Mouse (Mus musculus): Measurements from ENCODE around the gene G6pc. TPM values are rescaled to one million over a fixed set of nuclear protein-coding genes. Genes with fewer than 3 reads are reported as not detected.

Gene G6pc
- total and polyA plus RNA-seq, 2 experiments from 2014 or later, result not detected

- no peak overlapping the region for H3K4me2 ChIP-seq (ENCODE audit: low read depth)
- H3K9ac ChIP-seq, result no peak overlapping the region
- no peak for DNase-seq
- ATAC-seq, result no peak
- WGBS, result 24% methylated on average over 3 of the region's 3 CpGs
- no peaks in the 10 kb centered on the region for H3K36me3 ChIP-seq (ENCODE audit: insufficient read depth)
- no peaks in the 10 kb centered on the region for H3K9me3 ChIP-seq (ENCODE audit: low read length)
- no peak overlapping the region for H3K27ac ChIP-seq (ENCODE audit: low read depth, low read length)
- peak; percentile 23; the same call in 1 of the 2 replicates for TF ChIP-seq CTCF (IDR thresholded peaks at IDR 0.05; ENCODE audit: low read depth)
- H3K4me1 ChIP-seq (ENCODE audit: insufficient read depth), result peaks cover 4% of the 10 kb centered on the region
- H3K4me3 ChIP-seq (ENCODE audit: low read depth, low read length), result no peak overlapping the region
- H3K27me3 ChIP-seq (ENCODE audit: insufficient read depth, low read length), result no peaks in the 10 kb centered on the region
Measured at GRCm38 (mm10) chr11:101419610-101420009, 52.2 kb downstream of the G6pc start.

- Histone ChIP-seq H3K27ac (ENCODE audit: low read depth, low read length) (no peak overlapping the region), H3K4me3 (ENCODE audit: low read depth, low read length) (no peak overlapping the region), H3K9me3 (ENCODE audit: low read length) (no peaks in the 10 kb centered on the region), H3K27me3 (ENCODE audit: insufficient read depth, low read length) (no peaks in the 10 kb centered on the region), H3K36me3 (ENCODE audit: insufficient read depth) (no peaks in the 10 kb centered on the region), H3K9ac (no peak overlapping the region), H3K4me2 (ENCODE audit: low read depth) (no peak overlapping the region), H3K4me1 (ENCODE audit: insufficient read depth) (peaks cover 4% of the 10 kb centered on the region)
- WGBS, result 90% methylated on average over 5 of the region's 5 CpGs
- no peak for TF ChIP-seq CTCF (IDR thresholded peaks at IDR 0.05; ENCODE audit: low read depth)
- no peak for DNase-seq
- ATAC-seq, result no peak
Measured at GRCm38 (mm10) chr11:101420148-101420547, 52.8 kb downstream of the G6pc start.

GRCm38 (mm10) chr11:101424105-101424851 is 56.9 kb downstream of the G6pc start, which contains the start of gene Gm27029:
Gene Gm27029 (minus strand): TSS chr11:101424796.
- Histone ChIP-seq H3K27me3 (ENCODE audit: insufficient read depth, low read length) (no peaks in the 10 kb centered on the region), H3K4me1 (ENCODE audit: insufficient read depth) (peaks cover 13% of the 10 kb centered on the region), H3K4me3 (ENCODE audit: low read depth, low read length) (peak within 1 kb of the TSS; percentile 74), H3K4me2 (ENCODE audit: low read depth) (peak within 1 kb of the TSS; percentile 76), H3K27ac (ENCODE audit: low read depth, low read length) (peak within 1 kb of the TSS; percentile 75), H3K9me3 (ENCODE audit: low read length) (no peaks in the 10 kb centered on the region), H3K36me3 (ENCODE audit: insufficient read depth) (peaks cover 2% of the 10 kb centered on the region; the same call in 1 of the 2 replicates), H3K9ac (peak within 1 kb of the TSS; percentile 75)
- 7% methylated on average over 23 of the region's 23 CpGs for WGBS
- ATAC-seq (no peak; the same call in 1 of the 2 replicates), DNase-seq (no peak)
- no peak for TF ChIP-seq CTCF (IDR thresholded peaks at IDR 0.05; ENCODE audit: low read depth)

GRCm38 (mm10) chr11:101424925-101425813 is 57.8 kb downstream of the G6pc start, which contains the start of the genes Rundc1 and Ptges3l:
Gene Rundc1 (plus strand): TSS chr11:101425085.
Gene Ptges3l (minus strand): TSS chr11:101425333.
- H3K27ac ChIP-seq (ENCODE audit: low read depth, low read length), result peak within 1 kb of the TSS; percentile 75
- H3K4me2 ChIP-seq (ENCODE audit: low read depth), result peak within 1 kb of the TSS; percentile 76
- no peaks in the 10 kb centered on the region for H3K9me3 ChIP-seq (ENCODE audit: low read length)
- H3K4me1 ChIP-seq (ENCODE audit: insufficient read depth), result peaks cover 13% of the 10 kb centered on the region
- peak; percentile 70 for TF ChIP-seq CTCF (IDR thresholded peaks at IDR 0.05; ENCODE audit: low read depth)
- DNase-seq (peak; percentile 98), ATAC-seq (peak; percentile 97)
- peak within 1 kb of the TSS; percentile 74 for H3K4me3 ChIP-seq (ENCODE audit: low read depth, low read length)
- peaks cover 9% of the 10 kb centered on the region for H3K36me3 ChIP-seq (ENCODE audit: insufficient read depth)
- WGBS, result 1% methylated on average over 77 of the region's 81 CpGs
- no peaks in the 10 kb centered on the region for H3K27me3 ChIP-seq (ENCODE audit: insufficient read depth, low read length)
- peak within 1 kb of the TSS; percentile 75 for H3K9ac ChIP-seq

- H3K4me3 ChIP-seq (ENCODE audit: low read depth, low read length), result peak overlapping the region; percentile 74
- H3K4me1 ChIP-seq (ENCODE audit: insufficient read depth), result peaks cover 13% of the 10 kb centered on the region
- H3K9me3 ChIP-seq (ENCODE audit: low read length), result no peaks in the 10 kb centered on the region
- no peak overlapping the region for H3K27ac ChIP-seq (ENCODE audit: low read depth, low read length)
- no peak for ATAC-seq
- TF ChIP-seq CTCF (IDR thresholded peaks at IDR 0.05; ENCODE audit: low read depth), result no peak
- 67% methylated on average over 8 of the region's 8 CpGs for WGBS
- peak overlapping the region; percentile 76 for H3K4me2 ChIP-seq (ENCODE audit: low read depth)
- no peaks in the 10 kb centered on the region for H3K27me3 ChIP-seq (ENCODE audit: insufficient read depth, low read length)
- peak overlapping the region; percentile 75; the same call in 1 of the 2 replicates for H3K9ac ChIP-seq
- H3K36me3 ChIP-seq (ENCODE audit: insufficient read depth), result peaks cover 19% of the 10 kb centered on the region
- no peak for DNase-seq
Measured at GRCm38 (mm10) chr11:101426165-101426564, 58.8 kb downstream of the G6pc start.

Small RNAs within 50 kb of the gene (microRNA-seq; reads per million reads assigned to microRNA genes)
- gene Gm25593 (0 reads per million in 2 experiments), gene Mir6929 (0.24 to 0.39 reads per million in 2 experiments)

Other genes with a start within 250 kb of the G6pc start
- 53.3 and 59.0 TPM in 2 replicates for gene Retreg3, start 247.7 kb upstream of the G6pc start, total RNA-seq (2014; rRNA removed)
- 21.0 and 23.2 TPM in 2 replicates for gene Retreg3, start 247.7 kb upstream of the G6pc start, polyA plus RNA-seq (2015; fragmentation: Nextera tagmentation; extraction: Ambion mirVana)
- gene Tubg1, start 247.6 kb upstream of the G6pc start, total RNA-seq (2014; rRNA removed), result 35.6 and 43.1 TPM in 2 replicates
- gene Tubg1, start 247.6 kb upstream of the G6pc start, polyA plus RNA-seq (2015; fragmentation: Nextera tagmentation; extraction: Ambion mirVana), result 64.8 and 66.6 TPM in 2 replicates
- gene Tubg2, start 211.7 kb upstream of the G6pc start, total RNA-seq (2014; rRNA removed), result 23.2 and 28.6 TPM in 2 replicates
- 59.9 and 69.7 TPM in 2 replicates for gene Tubg2, start 211.7 kb upstream of the G6pc start, polyA plus RNA-seq (2015; fragmentation: Nextera tagmentation; extraction: Ambion mirVana)
- 3.0 and 3.5 TPM in 2 replicates for gene Cntnap1, start 197.0 kb upstream of the G6pc start, total RNA-seq (2014; rRNA removed)
- 0.35 and 1.1 TPM in 2 replicates for gene Cntnap1, start 197.0 kb upstream of the G6pc start, polyA plus RNA-seq (2015; fragmentation: Nextera tagmentation; extraction: Ambion mirVana)
- gene Plekhh3, start 196.2 kb upstream of the G6pc start, total RNA-seq (2014; rRNA removed), result 9.2 and 10.2 TPM in 2 replicates
- 4.9 and 5.3 TPM in 2 replicates for gene Plekhh3, start 196.2 kb upstream of the G6pc start, polyA plus RNA-seq (2015; fragmentation: Nextera tagmentation; extraction: Ambion mirVana)
- gene Ccr10, start 192.1 kb upstream of the G6pc start, total RNA-seq (2014; rRNA removed), result 0.23 and 0.52 TPM in 2 replicates
- gene Ccr10, start 192.1 kb upstream of the G6pc start, polyA plus RNA-seq (2015; fragmentation: Nextera tagmentation; extraction: Ambion mirVana), result 0.15 and 0.24 TPM in 2 replicates
- 25.6 and 27.7 TPM in 2 replicates for gene Ezh1, start 141.1 kb upstream of the G6pc start, total RNA-seq (2014; rRNA removed)
- 18.8 and 22.5 TPM in 2 replicates for gene Ezh1, start 141.1 kb upstream of the G6pc start, polyA plus RNA-seq (2015; fragmentation: Nextera tagmentation; extraction: Ambion mirVana)
- gene Ramp2, start 121.5 kb upstream of the G6pc start, total RNA-seq (2014; rRNA removed), result 42.9 and 46.0 TPM in 2 replicates
- 93.4 and 102 TPM in 2 replicates for gene Ramp2, start 121.5 kb upstream of the G6pc start, polyA plus RNA-seq (2015; fragmentation: Nextera tagmentation; extraction: Ambion mirVana)
- gene Vps25, start 113.9 kb upstream of the G6pc start, total RNA-seq (2014; rRNA removed), result 71.7 and 75.8 TPM in 2 replicates
- gene Vps25, start 113.9 kb upstream of the G6pc start, polyA plus RNA-seq (2015; fragmentation: Nextera tagmentation; extraction: Ambion mirVana), result 135 and 138 TPM in 2 replicates
- gene Wnk4, start 107.0 kb upstream of the G6pc start, total RNA-seq (2014; rRNA removed), result 3.2 and 5.4 TPM in 2 replicates
- 7.8 and 9.1 TPM in 2 replicates for gene Wnk4, start 107.0 kb upstream of the G6pc start, polyA plus RNA-seq (2015; fragmentation: Nextera tagmentation; extraction: Ambion mirVana)
- gene Cntd1, start 88.5 kb upstream of the G6pc start, total RNA-seq (2014; rRNA removed), result 0.10 and 0.15 TPM in 2 replicates
- 0.36 and 0.61 TPM in 2 replicates for gene Cntd1, start 88.5 kb upstream of the G6pc start, polyA plus RNA-seq (2015; fragmentation: Nextera tagmentation; extraction: Ambion mirVana)
- 110 and 140 TPM in 2 replicates for gene Coa3, start 88.4 kb upstream of the G6pc start, total RNA-seq (2014; rRNA removed)
- gene Coa3, start 88.4 kb upstream of the G6pc start, polyA plus RNA-seq (2015; fragmentation: Nextera tagmentation; extraction: Ambion mirVana), result 208 and 233 TPM in 2 replicates
- 107 and 177 TPM in 2 replicates for gene Becn1, start 65.3 kb upstream of the G6pc start, total RNA-seq (2014; rRNA removed)
- 133 and 145 TPM in 2 replicates for gene Becn1, start 65.3 kb upstream of the G6pc start, polyA plus RNA-seq (2015; fragmentation: Nextera tagmentation; extraction: Ambion mirVana)
- 70.7 and 80.9 TPM in 2 replicates for gene Psme3, start 51.3 kb upstream of the G6pc start, total RNA-seq (2014; rRNA removed)
- gene Psme3, start 51.3 kb upstream of the G6pc start, polyA plus RNA-seq (2015; fragmentation: Nextera tagmentation; extraction: Ambion mirVana), result 78.2 and 88.0 TPM in 2 replicates
- 2.7 and 4.4 TPM in 2 replicates for gene Aoc2, start 42.5 kb upstream of the G6pc start, total RNA-seq (2014; rRNA removed)
- 0.42 and 0.87 TPM in 2 replicates for gene Aoc2, start 42.5 kb upstream of the G6pc start, polyA plus RNA-seq (2015; fragmentation: Nextera tagmentation; extraction: Ambion mirVana)
- gene Aoc3, start 37.0 kb upstream of the G6pc start, total RNA-seq (2014; rRNA removed), result 0.31 and 0.43 TPM in 2 replicates
- gene Aoc3, start 37.0 kb upstream of the G6pc start, polyA plus RNA-seq (2015; fragmentation: Nextera tagmentation; extraction: Ambion mirVana), result 0.05 and 0.08 TPM in 2 replicates
- gene Aarsd1, start 50.1 kb downstream of the G6pc start, total RNA-seq (2014; rRNA removed), result 87.8 and 89.8 TPM in 2 replicates
- gene Aarsd1, start 50.1 kb downstream of the G6pc start, polyA plus RNA-seq (2015; fragmentation: Nextera tagmentation; extraction: Ambion mirVana), result 90.9 and 101 TPM in 2 replicates
- gene Gm27029, start 57.2 kb downstream of the G6pc start, total RNA-seq (2014; rRNA removed), result 1.0 and 5.7 TPM in 2 replicates
- 5.1 and 6.2 TPM in 2 replicates for gene Gm27029, start 57.2 kb downstream of the G6pc start, polyA plus RNA-seq (2015; fragmentation: Nextera tagmentation; extraction: Ambion mirVana)
- gene Rundc1, start 57.5 kb downstream of the G6pc start, total RNA-seq (2014; rRNA removed), result 10.9 and 12.6 TPM in 2 replicates
- 18.9 and 24.4 TPM in 2 replicates for gene Rundc1, start 57.5 kb downstream of the G6pc start, polyA plus RNA-seq (2015; fragmentation: Nextera tagmentation; extraction: Ambion mirVana)
- 0.62 and 1.8 TPM in 2 replicates for gene Ptges3l, start 57.8 kb downstream of the G6pc start, total RNA-seq (2014; rRNA removed)
- gene Ptges3l, start 57.8 kb downstream of the G6pc start, polyA plus RNA-seq (2015; fragmentation: Nextera tagmentation; extraction: Ambion mirVana), result 1.2 and 2.4 TPM in 2 replicates
- gene Rpl27, start 74.7 kb downstream of the G6pc start, total RNA-seq (2014; rRNA removed), result 785 and 1,503 TPM in 2 replicates
- 274 and 348 TPM in 2 replicates for gene Rpl27, start 74.7 kb downstream of the G6pc start, polyA plus RNA-seq (2015; fragmentation: Nextera tagmentation; extraction: Ambion mirVana)
- gene Ifi35, start 80.8 kb downstream of the G6pc start, total RNA-seq (2014; rRNA removed), result 3.2 and 5.2 TPM in 2 replicates
- 3.8 and 5.1 TPM in 2 replicates for gene Ifi35, start 80.8 kb downstream of the G6pc start, polyA plus RNA-seq (2015; fragmentation: Nextera tagmentation; extraction: Ambion mirVana)
- 61.9 and 71.4 TPM in 2 replicates for gene Rnd2, start 97.4 kb downstream of the G6pc start, total RNA-seq (2014; rRNA removed)
- gene Rnd2, start 97.4 kb downstream of the G6pc start, polyA plus RNA-seq (2015; fragmentation: Nextera tagmentation; extraction: Ambion mirVana), result 88.1 and 96.6 TPM in 2 replicates
- 131 and 174 TPM in 2 replicates for gene Vat1, start 98.7 kb downstream of the G6pc start, total RNA-seq (2014; rRNA removed)
- 73.3 and 92.7 TPM in 2 replicates for gene Vat1, start 98.7 kb downstream of the G6pc start, polyA plus RNA-seq (2015; fragmentation: Nextera tagmentation; extraction: Ambion mirVana)
- 3.3 and 4.2 TPM in 2 replicates for gene Brca1, start 184.4 kb downstream of the G6pc start, total RNA-seq (2014; rRNA removed)
- gene Brca1, start 184.4 kb downstream of the G6pc start, polyA plus RNA-seq (2015; fragmentation: Nextera tagmentation; extraction: Ambion mirVana), result 1.3 and 1.7 TPM in 2 replicates
- 121 and 141 TPM in 2 replicates for gene Nbr1, start 184.6 kb downstream of the G6pc start, total RNA-seq (2014; rRNA removed)
- 54.9 and 64.7 TPM in 2 replicates for gene Nbr1, start 184.6 kb downstream of the G6pc start, polyA plus RNA-seq (2015; fragmentation: Nextera tagmentation; extraction: Ambion mirVana)
- gene Tmem106a, start 214.7 kb downstream of the G6pc start, total RNA-seq (2014; rRNA removed), result 0.77 and 3.5 TPM in 2 replicates
- 2.5 and 3.4 TPM in 2 replicates for gene Tmem106a, start 214.7 kb downstream of the G6pc start, polyA plus RNA-seq (2015; fragmentation: Nextera tagmentation; extraction: Ambion mirVana)
- gene Gm11634, start 231.7 kb downstream of the G6pc start, total RNA-seq (2014; rRNA removed), result not detected in 2 replicates
- not detected in 2 replicates for gene Gm11634, start 231.7 kb downstream of the G6pc start, polyA plus RNA-seq (2015; fragmentation: Nextera tagmentation; extraction: Ambion mirVana)

All from forebrain, postnatal 0 days (tissue).